Mouse (Mus musculus) layer of hippocampus, postnatal 10 days (tissue): ENCODE data around the gene Trappc3l. TPM values are rescaled to one million over a fixed set of nuclear protein-coding genes. Genes with fewer than 3 reads are reported as not detected.

Experiments
- total RNA-seq, 2 experiments: library from RNA; stranded (reverse); gene quantifications; 2 replicates each; pipeline ENCODE4 v1.2.3; 2021

Gene Trappc3l
- total RNA-seq, 2 experiments from 2014 or later = 0.80 TPM

Other genes with a start within 250 kb of the Trappc3l start
- not detected for gene Sult3a1, start 179.9 kb upstream of the Trappc3l start, total RNA-seq
- 1 to 10 TPM; 6.2 to 7.1 TPM for gene Rsph4a, start 132.5 kb upstream of the Trappc3l start, total RNA-seq
- 10 to 100 TPM; 14.0 to 14.7 TPM for gene Zup1, start 86.3 kb upstream of the Trappc3l start, total RNA-seq
- gene Rwdd1, start 18.0 kb upstream of the Trappc3l start, total RNA-seq = 100 to 1,000 TPM; 102 to 107 TPM
- gene Calhm4, start 6.7 kb downstream of the Trappc3l start, total RNA-seq = not detected
- 1 to 10 TPM; 2.1 to 2.2 TPM for gene Calhm5, start 58.9 kb downstream of the Trappc3l start, total RNA-seq
- gene Calhm6, start 90.4 kb downstream of the Trappc3l start, total RNA-seq = not detected
- 1 to 10 TPM; 9.4 to 9.6 TPM for gene Dse, start 170.1 kb downstream of the Trappc3l start, total RNA-seq
- 100 to 1,000 TPM in 1 of 2 experiments, 10 to 100 TPM in 1; 97.2 to 102 TPM for gene Tspyl1, start 244.6 kb downstream of the Trappc3l start, total RNA-seq